Mouse (Mus musculus): ENCODE data around the gene Elmo1. TPM values are rescaled to one million over a fixed set of nuclear protein-coding genes. Genes with fewer than 3 reads are reported as not detected.

Gene Elmo1
- polyA plus RNA-seq, 1 experiment from 2014 or later, result 43.2 TPM

DNA sequence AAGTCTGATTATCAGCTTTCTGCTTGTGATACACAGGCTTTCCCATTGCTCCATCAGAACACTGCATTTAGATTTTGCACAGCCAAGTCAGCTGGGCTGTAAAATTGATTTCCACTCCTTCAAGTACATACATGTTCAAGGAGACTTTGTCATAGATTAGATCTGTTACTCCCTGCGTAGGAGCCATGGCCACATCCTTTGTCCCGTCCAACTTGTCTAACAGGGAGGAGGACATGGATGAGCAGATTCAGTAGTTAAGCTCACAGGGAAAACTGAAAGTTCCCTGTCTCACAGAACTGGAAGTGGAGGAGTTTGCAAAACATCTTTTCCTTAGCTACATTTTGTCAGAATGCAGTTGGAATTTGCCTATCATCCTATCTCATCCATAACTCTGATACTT, 484.8 kb downstream of the Elmo1 start:
- Histone ChIP-seq H3K36me3 (ENCODE audit: control insufficient read depth, insufficient read depth, low read length) (peaks cover 21% of the 10 kb centered on the region), H3K9ac (ENCODE audit: low read depth, low read length) (no peak overlapping the region), H3K4me2 (ENCODE audit: low read length) (no peak overlapping the region), H3K27me3 (ENCODE audit: control insufficient read depth, insufficient read depth, low read depth, low read length) (no peaks in the 10 kb centered on the region), H3K9me3 (replicated peaks; ENCODE audit: control insufficient read depth, low read length, poor library complexity, severe bottlenecking) (no peaks in the 10 kb centered on the region), H3K4me1 (ENCODE audit: control insufficient read depth, insufficient read depth, low read length) (no peaks in the 10 kb centered on the region), H3K4me3 (ENCODE audit: low read depth, low read length) (no peak overlapping the region), H3K27ac (ENCODE audit: low read length) (no peak overlapping the region)
- 87% methylated on average over 2 of the region's 2 CpGs for WGBS
- ATAC-seq, result no peak

DNA sequence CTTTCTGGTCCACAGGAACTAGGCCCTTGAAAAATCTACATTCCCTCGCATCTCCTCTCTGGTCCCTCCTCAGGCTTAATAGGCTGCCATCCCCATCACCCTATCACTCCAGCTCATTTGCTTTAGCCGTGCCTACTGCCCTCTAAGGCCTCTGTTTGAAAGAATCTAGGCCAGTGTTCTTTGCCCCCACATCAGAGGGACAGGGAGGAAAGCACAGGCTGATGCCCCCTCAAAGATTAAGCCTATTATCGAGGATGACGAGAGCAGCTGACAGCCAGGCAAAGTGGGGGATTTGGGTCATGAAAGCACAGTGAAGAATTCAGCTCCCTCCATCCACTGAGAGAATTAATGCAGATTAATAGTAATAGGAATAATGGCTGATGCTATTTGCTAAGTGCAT, 495.5 kb downstream of the Elmo1 start:
- peak; percentile 42; the same call in 1 of the 2 replicates for ATAC-seq
- WGBS, result 26% methylated on average over 4 of the region's 4 CpGs

DNA sequence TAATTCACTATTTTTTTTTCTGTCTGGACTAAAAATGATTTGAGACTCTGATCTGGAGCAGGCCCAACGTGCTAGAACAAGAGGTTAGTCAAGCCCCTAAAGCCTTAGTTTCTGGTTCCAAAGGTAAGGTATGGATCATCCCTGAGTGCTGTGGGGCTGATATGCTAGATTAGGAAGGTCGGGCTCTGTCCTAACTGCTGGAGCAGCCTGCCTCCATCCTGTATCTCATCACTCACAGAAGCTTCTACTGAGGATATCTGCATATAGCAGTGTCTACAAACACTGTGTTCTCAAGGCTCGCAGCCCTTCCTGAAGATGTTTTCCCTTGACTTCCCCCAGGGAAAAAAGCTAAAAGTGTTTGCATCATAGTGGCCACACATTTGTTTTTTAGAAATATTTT, 496.1 kb downstream of the Elmo1 start:
- no peak for ATAC-seq
- H3K4me2 ChIP-seq (ENCODE audit: low read length), result no peak overlapping the region
- no peak overlapping the region for H3K4me3 ChIP-seq (ENCODE audit: low read depth, low read length)
- H3K27me3 ChIP-seq (ENCODE audit: control insufficient read depth, insufficient read depth, low read depth, low read length), result no peaks in the 10 kb centered on the region
- peaks cover 2% of the 10 kb centered on the region; the same call in 1 of the 2 replicates for H3K36me3 ChIP-seq (ENCODE audit: control insufficient read depth, insufficient read depth, low read length)
- WGBS, result 80% methylated on average over 3 of the region's 3 CpGs
- H3K27ac ChIP-seq (ENCODE audit: low read length), result no peak overlapping the region
- no peaks in the 10 kb centered on the region for H3K4me1 ChIP-seq (ENCODE audit: control insufficient read depth, insufficient read depth, low read length)
- H3K9ac ChIP-seq (ENCODE audit: low read depth, low read length), result no peak overlapping the region
- no peaks in the 10 kb centered on the region for H3K9me3 ChIP-seq (replicated peaks; ENCODE audit: control insufficient read depth, low read length, poor library complexity, severe bottlenecking)

More for the DNA sequence above, 495.5 kb downstream of the Elmo1 start:
- no peak overlapping the region for H3K4me3 ChIP-seq (ENCODE audit: low read depth, low read length)
- no peaks in the 10 kb centered on the region for H3K4me1 ChIP-seq (ENCODE audit: control insufficient read depth, insufficient read depth, low read length)
- peaks cover 2% of the 10 kb centered on the region; the same call in 1 of the 2 replicates for H3K36me3 ChIP-seq (ENCODE audit: control insufficient read depth, insufficient read depth, low read length)
- H3K27ac ChIP-seq (ENCODE audit: low read length), result no peak overlapping the region
- H3K4me2 ChIP-seq (ENCODE audit: low read length), result no peak overlapping the region
- no peaks in the 10 kb centered on the region for H3K9me3 ChIP-seq (replicated peaks; ENCODE audit: control insufficient read depth, low read length, poor library complexity, severe bottlenecking)
- no peak overlapping the region for H3K9ac ChIP-seq (ENCODE audit: low read depth, low read length)
- H3K27me3 ChIP-seq (ENCODE audit: control insufficient read depth, insufficient read depth, low read depth, low read length), result no peaks in the 10 kb centered on the region

DNA sequence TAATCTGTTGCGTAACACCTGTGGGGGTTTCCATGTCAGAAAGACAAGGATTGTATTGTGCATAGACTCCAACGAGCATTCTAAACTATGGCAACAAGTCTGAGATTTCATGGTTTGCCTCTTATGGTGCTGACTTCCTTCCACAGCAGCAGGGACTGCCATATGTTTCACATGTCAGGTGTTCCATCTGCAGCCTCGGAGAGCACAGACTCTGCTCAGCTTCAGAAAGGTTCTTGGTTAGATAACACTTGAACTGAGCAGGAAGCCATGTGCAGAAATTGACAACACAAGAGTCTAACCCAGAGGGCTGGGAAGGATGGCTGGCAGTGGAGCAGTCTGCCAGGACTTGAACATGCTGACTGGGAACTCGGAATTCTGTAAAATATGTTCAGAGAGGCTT, 500.6 kb downstream of the Elmo1 start:
- Histone ChIP-seq H3K4me1 (ENCODE audit: control insufficient read depth, insufficient read depth, low read length) (no peaks in the 10 kb centered on the region), H3K9me3 (replicated peaks; ENCODE audit: control insufficient read depth, low read length, poor library complexity, severe bottlenecking) (no peaks in the 10 kb centered on the region), H3K36me3 (ENCODE audit: control insufficient read depth, insufficient read depth, low read length) (no peaks in the 10 kb centered on the region; the same call in 1 of the 2 replicates), H3K27ac (ENCODE audit: low read length) (no peak overlapping the region), H3K4me3 (ENCODE audit: low read depth, low read length) (no peak overlapping the region), H3K27me3 (ENCODE audit: control insufficient read depth, insufficient read depth, low read depth, low read length) (no peaks in the 10 kb centered on the region), H3K4me2 (ENCODE audit: low read length) (no peak overlapping the region), H3K9ac (ENCODE audit: low read depth, low read length) (no peak overlapping the region)
- no peak for ATAC-seq
- WGBS, result 79% methylated on average over 4 of the region's 4 CpGs

DNA sequence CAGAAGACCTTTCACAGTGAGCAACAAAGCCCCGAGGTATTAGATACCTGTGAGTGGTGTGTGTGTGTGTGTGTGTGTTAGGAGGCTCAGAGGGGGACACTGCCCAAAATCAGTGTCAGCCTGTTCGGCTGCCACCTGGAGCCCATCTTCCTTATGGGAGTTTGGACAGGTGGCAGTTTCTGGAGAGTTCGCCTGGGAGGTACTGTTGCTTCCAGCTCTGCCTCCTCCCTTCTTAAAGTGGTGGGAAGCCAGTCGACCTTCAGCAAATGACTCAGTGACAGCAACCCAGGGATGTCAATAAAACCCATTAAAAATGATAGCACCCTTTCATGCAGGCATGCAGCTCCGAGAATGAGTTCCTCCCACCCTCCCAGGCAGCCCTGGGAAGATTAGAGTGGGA, 506.9 kb downstream of the Elmo1 start:
- Histone ChIP-seq H3K4me2 (ENCODE audit: low read length) (no peak overlapping the region), H3K27ac (ENCODE audit: low read length) (no peak overlapping the region), H3K4me3 (ENCODE audit: low read depth, low read length) (no peak overlapping the region), H3K36me3 (ENCODE audit: control insufficient read depth, insufficient read depth, low read length) (no peaks in the 10 kb centered on the region), H3K4me1 (ENCODE audit: control insufficient read depth, insufficient read depth, low read length) (peaks cover 3% of the 10 kb centered on the region; the same call in 1 of the 2 replicates), H3K9ac (ENCODE audit: low read depth, low read length) (no peak overlapping the region), H3K27me3 (ENCODE audit: control insufficient read depth, insufficient read depth, low read depth, low read length) (no peaks in the 10 kb centered on the region), H3K9me3 (replicated peaks; ENCODE audit: control insufficient read depth, low read length, poor library complexity, severe bottlenecking) (no peaks in the 10 kb centered on the region)
- ATAC-seq, result peak; percentile 30; the same call in 1 of the 2 replicates
- 77% methylated on average over 5 of the region's 5 CpGs for WGBS

DNA sequence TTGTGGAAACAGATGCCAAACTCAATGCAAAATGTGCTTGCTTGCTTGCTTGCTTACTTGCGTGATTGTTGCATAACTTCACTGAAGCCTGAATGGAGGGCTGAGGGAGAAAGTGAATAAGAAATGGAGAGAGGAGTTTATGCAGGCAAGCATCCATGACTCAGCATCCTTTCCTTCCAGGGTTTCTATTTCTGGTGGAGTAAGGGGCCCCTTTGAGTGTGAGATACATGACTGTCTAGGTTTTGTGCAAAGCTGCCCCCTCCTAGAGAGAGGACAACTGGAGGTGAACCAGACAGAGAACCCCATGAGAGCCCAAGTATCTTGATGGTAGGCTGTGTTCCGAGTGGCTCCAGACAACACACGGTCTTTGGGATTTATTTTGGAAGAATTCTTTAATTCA, 508.2 kb downstream of the Elmo1 start:
- Histone ChIP-seq H3K36me3 (ENCODE audit: control insufficient read depth, insufficient read depth, low read length) (no peaks in the 10 kb centered on the region), H3K4me3 (ENCODE audit: low read depth, low read length) (no peak overlapping the region), H3K9ac (ENCODE audit: low read depth, low read length) (no peak overlapping the region), H3K4me2 (ENCODE audit: low read length) (no peak overlapping the region), H3K27ac (ENCODE audit: low read length) (no peak overlapping the region), H3K4me1 (ENCODE audit: control insufficient read depth, insufficient read depth, low read length) (peaks cover 3% of the 10 kb centered on the region; the same call in 1 of the 2 replicates), H3K27me3 (ENCODE audit: control insufficient read depth, insufficient read depth, low read depth, low read length) (no peaks in the 10 kb centered on the region), H3K9me3 (replicated peaks; ENCODE audit: control insufficient read depth, low read length, poor library complexity, severe bottlenecking) (no peaks in the 10 kb centered on the region)
- no peak for ATAC-seq
- WGBS, result 93% methylated on average over 3 of the region's 3 CpGs

DNA sequence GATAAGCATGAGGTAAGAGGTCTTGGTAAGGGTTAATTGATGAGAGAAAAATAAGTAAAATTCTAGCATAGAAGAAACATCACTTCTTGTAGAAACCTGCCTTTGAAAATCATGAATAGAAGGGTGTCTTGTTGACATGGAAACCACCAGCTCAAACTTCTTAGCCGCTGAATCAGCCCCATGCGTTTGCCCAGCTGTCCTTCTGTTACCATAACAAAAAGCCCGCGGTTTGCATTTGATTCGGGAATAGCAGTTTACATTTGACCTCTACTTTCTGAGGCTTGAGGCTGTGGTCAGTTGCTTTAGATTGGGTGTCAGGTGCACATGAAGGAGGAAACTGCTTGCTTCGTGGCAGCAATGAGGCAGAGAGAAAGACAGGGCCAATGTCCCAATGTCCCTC, 509.9 kb downstream of the Elmo1 start:
- ATAC-seq, result no peak
- H3K27me3 ChIP-seq (ENCODE audit: control insufficient read depth, insufficient read depth, low read depth, low read length), result no peaks in the 10 kb centered on the region
- no peaks in the 10 kb centered on the region for H3K36me3 ChIP-seq (ENCODE audit: control insufficient read depth, insufficient read depth, low read length)
- no peak overlapping the region for H3K4me3 ChIP-seq (ENCODE audit: low read depth, low read length)
- no peaks in the 10 kb centered on the region for H3K9me3 ChIP-seq (replicated peaks; ENCODE audit: control insufficient read depth, low read length, poor library complexity, severe bottlenecking)
- 19% methylated on average over 6 of the region's 6 CpGs for WGBS
- H3K27ac ChIP-seq (ENCODE audit: low read length), result no peak overlapping the region
- H3K9ac ChIP-seq (ENCODE audit: low read depth, low read length), result no peak overlapping the region
- no peak overlapping the region for H3K4me2 ChIP-seq (ENCODE audit: low read length)
- H3K4me1 ChIP-seq (ENCODE audit: control insufficient read depth, insufficient read depth, low read length), result peaks cover 3% of the 10 kb centered on the region; the same call in 1 of the 2 replicates

DNA sequence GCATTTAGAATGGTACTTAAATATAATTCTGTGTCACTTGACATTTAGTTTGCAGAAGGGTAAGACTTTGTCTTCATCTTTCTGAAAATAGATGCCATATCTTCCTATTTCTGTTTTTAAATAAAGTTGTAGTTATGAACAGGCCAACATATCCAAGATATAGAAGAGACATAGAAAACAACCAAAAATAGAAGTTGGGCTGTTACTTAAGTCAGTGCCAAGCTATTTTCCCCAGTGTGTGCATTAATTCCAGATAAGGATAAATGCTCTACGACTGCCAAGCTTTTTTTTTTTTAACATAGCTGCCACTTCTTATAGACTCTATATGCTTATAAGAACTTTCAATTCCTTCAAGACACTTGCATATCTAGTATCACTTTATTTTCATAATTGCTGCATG, 511.0 kb downstream of the Elmo1 start:
- ATAC-seq, result no peak
- 61% methylated on average over 1 of the region's 1 CpGs for WGBS
- no peak overlapping the region for H3K4me3 ChIP-seq (ENCODE audit: low read depth, low read length)

DNA sequence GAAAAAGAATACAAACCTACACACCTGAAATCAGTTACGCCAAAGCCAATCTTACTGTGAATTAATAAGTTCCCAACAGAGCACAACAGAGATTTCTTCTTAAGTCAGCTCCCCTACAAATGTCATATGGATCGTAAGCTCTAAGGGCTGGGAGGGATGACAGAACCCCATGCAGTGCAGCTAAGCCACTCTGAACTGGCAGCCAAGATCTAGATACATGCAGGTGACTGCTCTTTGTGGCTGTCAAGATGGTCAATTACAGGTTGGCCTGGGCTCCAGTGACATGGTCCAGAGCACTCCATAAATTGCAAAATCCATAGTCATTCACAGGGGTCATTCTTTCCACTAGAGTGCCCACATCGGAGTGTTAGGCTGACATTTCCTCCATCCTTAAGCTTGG, 516.5 kb downstream of the Elmo1 start:
- H3K27me3 ChIP-seq (ENCODE audit: control insufficient read depth, insufficient read depth, low read depth, low read length), result no peaks in the 10 kb centered on the region
- H3K9ac ChIP-seq (ENCODE audit: low read depth, low read length), result no peak overlapping the region
- 62% methylated on average over 3 of the region's 3 CpGs for WGBS
- H3K4me1 ChIP-seq (ENCODE audit: control insufficient read depth, insufficient read depth, low read length), result peaks cover 3% of the 10 kb centered on the region; the same call in 1 of the 2 replicates
- no peak overlapping the region for H3K4me3 ChIP-seq (ENCODE audit: low read depth, low read length)
- peaks cover 5% of the 10 kb centered on the region; the same call in 1 of the 2 replicates for H3K36me3 ChIP-seq (ENCODE audit: control insufficient read depth, insufficient read depth, low read length)
- no peaks in the 10 kb centered on the region for H3K9me3 ChIP-seq (replicated peaks; ENCODE audit: control insufficient read depth, low read length, poor library complexity, severe bottlenecking)
- no peak overlapping the region for H3K4me2 ChIP-seq (ENCODE audit: low read length)
- H3K27ac ChIP-seq (ENCODE audit: low read length), result no peak overlapping the region
- no peak for ATAC-seq

More for the DNA sequence above, 511.0 kb downstream of the Elmo1 start:
- Histone ChIP-seq H3K36me3 (ENCODE audit: control insufficient read depth, insufficient read depth, low read length) (peaks cover 5% of the 10 kb centered on the region; the same call in 1 of the 2 replicates), H3K4me1 (ENCODE audit: control insufficient read depth, insufficient read depth, low read length) (peaks cover 3% of the 10 kb centered on the region; the same call in 1 of the 2 replicates), H3K9ac (ENCODE audit: low read depth, low read length) (no peak overlapping the region), H3K27me3 (ENCODE audit: control insufficient read depth, insufficient read depth, low read depth, low read length) (no peaks in the 10 kb centered on the region), H3K4me2 (ENCODE audit: low read length) (no peak overlapping the region), H3K9me3 (replicated peaks; ENCODE audit: control insufficient read depth, low read length, poor library complexity, severe bottlenecking) (no peaks in the 10 kb centered on the region), H3K27ac (ENCODE audit: low read length) (no peak overlapping the region)

All from midbrain, embryonic 16.5 days (tissue).